ENCODE assay signal across 8 mouse cellular contexts in the genomic region with DNA sequence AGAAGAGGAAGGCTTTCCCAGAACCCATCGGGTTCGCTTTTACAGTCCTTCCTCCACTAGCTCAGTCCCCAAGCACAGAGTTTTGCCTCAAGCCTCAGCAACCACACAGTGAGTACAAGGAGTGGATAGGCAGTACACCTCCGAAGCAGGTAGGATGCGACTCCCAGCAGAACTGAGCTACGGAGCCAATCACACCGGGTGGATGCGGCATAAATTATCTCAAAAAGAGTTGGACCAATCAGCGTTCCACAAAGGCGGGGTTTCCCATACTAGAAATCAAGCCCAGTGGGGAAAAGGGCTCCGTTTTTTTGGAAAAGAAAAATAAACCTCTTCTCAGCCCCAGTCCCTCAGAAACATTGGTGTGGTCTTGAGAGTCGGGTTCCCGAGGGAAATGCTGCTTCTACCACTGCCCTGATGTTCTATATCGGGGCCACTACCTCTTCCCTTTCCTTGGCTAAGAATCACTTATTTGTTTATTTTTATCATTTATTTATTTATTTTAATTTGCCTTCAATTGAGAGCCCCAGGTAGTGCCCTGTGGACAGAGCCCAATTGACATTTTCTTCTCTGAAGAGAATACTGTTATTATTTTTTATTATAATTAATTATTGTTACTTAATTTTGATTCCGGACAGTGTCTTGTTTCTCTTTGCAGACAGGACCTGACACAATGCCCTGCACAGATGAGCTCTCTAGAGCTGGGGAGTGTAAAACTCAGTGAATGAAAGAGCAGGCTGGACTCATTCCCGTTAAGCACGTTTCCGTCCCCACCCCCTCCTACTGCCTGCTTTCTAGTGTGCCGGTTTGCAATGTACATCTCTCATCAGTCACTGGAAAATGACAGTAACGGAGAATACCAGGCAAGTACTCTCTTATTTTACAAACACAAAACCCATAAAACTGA. TPM values are rescaled to one million over a fixed set of nuclear protein-coding genes. Genes with fewer than 3 reads are reported as not detected.
DNase-seq lines count a peak whose midpoint lies in the region; ATAC-seq and TF ChIP-seq lines count a peak whose summit lies in the region.

A gene (minus strand): TSS at position 426 of the 904 bp plus-strand sequence.

- no peaks in the 10 kb centered on the region for H3K36me3 ChIP-seq in heart, embryonic 10.5 days
- H3K36me3 ChIP-seq in forebrain, embryonic 14.5 days (ENCODE audit: control insufficient read depth, insufficient read depth, low read length) = no peaks in the 10 kb centered on the region
- no peaks in the 10 kb centered on the region for H3K36me3 ChIP-seq in midbrain, postnatal 0 days (ENCODE audit: insufficient read depth, low read length)

- no peak for DNase-seq in heart, embryonic 10.5 days (ENCODE audit: low spot score)
- DNase-seq in heart, postnatal 36 days = no peak
- DNase-seq in brain, embryonic 18.5 days (ENCODE audit: low read depth, low spot score) = peak; percentile 77
- peak; percentile 83 for DNase-seq in forebrain, embryonic 14.5 days (ENCODE audit: low spot score)
- peak; percentile 69 for DNase-seq in layer of hippocampus, adult 9-11 months
- DNase-seq in midbrain, postnatal 0 days (ENCODE audit: low spot score) = peak; percentile 90
- no peak for DNase-seq in urinary bladder, postnatal 10 days (ENCODE audit: low spot score)
- no peak for DNase-seq in urinary bladder, postnatal 14 days (ENCODE audit: low spot score)

- peak within 1 kb of the TSS; percentile 48; the same call in 1 of the 2 replicates for H3K9ac ChIP-seq in forebrain, embryonic 14.5 days (ENCODE audit: low read length)
- H3K9ac ChIP-seq in midbrain, postnatal 0 days (replicated peaks; ENCODE audit: low read length, poor library complexity, severe bottlenecking) = peak within 1 kb of the TSS; percentile 65

- H3K4me2 ChIP-seq in forebrain, embryonic 14.5 days (ENCODE audit: low read length) = peak within 1 kb of the TSS; percentile 76
- peak within 1 kb of the TSS; percentile 60 for H3K4me2 ChIP-seq in midbrain, postnatal 0 days (ENCODE audit: low read depth, low read length, poor library complexity, severe bottlenecking)

- H3K9me3 ChIP-seq in heart, embryonic 10.5 days = no peaks in the 10 kb centered on the region
- H3K9me3 ChIP-seq in forebrain, embryonic 14.5 days (replicated peaks; ENCODE audit: control insufficient read depth, low read length) = no peaks in the 10 kb centered on the region
- no peaks in the 10 kb centered on the region for H3K9me3 ChIP-seq in midbrain, postnatal 0 days (ENCODE audit: low read length)

- H3K27ac ChIP-seq in heart, embryonic 10.5 days = no peak within 1 kb of the TSS
- H3K27ac ChIP-seq in forebrain, embryonic 14.5 days (ENCODE audit: low read depth, low read length) = peak within 1 kb of the TSS; percentile 58; the same call in 1 of the 2 replicates
- H3K27ac ChIP-seq in midbrain, postnatal 0 days (ENCODE audit: low read depth, low read length) = peak within 1 kb of the TSS; percentile 87

- peak; percentile 17; the same call in 1 of the 2 replicates for TF ChIP-seq CTCF in midbrain, postnatal 0 days (IDR thresholded peaks at IDR 0.05)

- intact Hi-C loops in heart, postnatal 36 days (cut with DNase I) = no loop called here

- no peaks in the 10 kb centered on the region for H3K27me3 ChIP-seq in heart, embryonic 10.5 days (ENCODE audit: insufficient read depth, poor library complexity, severe bottlenecking)
- no peaks in the 10 kb centered on the region for H3K27me3 ChIP-seq in forebrain, embryonic 14.5 days (replicated peaks; ENCODE audit: control insufficient read depth, insufficient read depth, low read length)
- H3K27me3 ChIP-seq in midbrain, postnatal 0 days (ENCODE audit: insufficient read depth, low read length) = no peaks in the 10 kb centered on the region

- H3K4me1 ChIP-seq in heart, embryonic 10.5 days = no peaks in the 10 kb centered on the region
- H3K4me1 ChIP-seq in forebrain, embryonic 14.5 days (ENCODE audit: control insufficient read depth, insufficient read depth, low read length) = no peaks in the 10 kb centered on the region
- H3K4me1 ChIP-seq in midbrain, postnatal 0 days (ENCODE audit: insufficient read depth, low read length) = no peaks in the 10 kb centered on the region

- ATAC-seq in forebrain, embryonic 14.5 days = peak; percentile 92
- ATAC-seq in midbrain, postnatal 0 days (ENCODE audit: low FRiP score) = peak; percentile 93

- 9% methylated on average over 19 of the region's 19 CpGs for WGBS in heart, embryonic 10.5 days
- under 1% methylated on average over 19 of the region's 19 CpGs for WGBS in forebrain, embryonic 14.5 days
- 1% methylated on average over 19 of the region's 19 CpGs for WGBS in midbrain, postnatal 0 days

- peak within 1 kb of the TSS; percentile 47 for H3K4me3 ChIP-seq in heart, embryonic 10.5 days
- peak within 1 kb of the TSS; percentile 37 for H3K4me3 ChIP-seq in forebrain, embryonic 14.5 days (ENCODE audit: low read depth, low read length)
- H3K4me3 ChIP-seq in midbrain, postnatal 0 days (ENCODE audit: low read depth, low read length) = peak within 1 kb of the TSS; percentile 42

RNA-seq across cellular contexts. Expression of the gene that starts here (rescaled TPM):
- polyA plus RNA-seq in heart, embryonic 10.5 days (2016; fragmentation: Nextera tagmentation; extraction: Ambion mirVana) = not detected in 2 replicates
- not detected for total RNA-seq in heart, postnatal 36 days (2021)
- polyA plus RNA-seq in forebrain, embryonic 14.5 days (2014; fragmentation: Nextera tagmentation; extraction: Ambion mirVana) = 7.0 and 12.0 TPM in 2 replicates
- 44.6 and 51.9 TPM in 2 replicates for total RNA-seq in midbrain, postnatal 0 days (2014; rRNA removed)
- polyA plus RNA-seq in midbrain, postnatal 0 days (2015; fragmentation: Nextera tagmentation; extraction: Ambion mirVana) = 38.6 and 39.5 TPM in 2 replicates

Comparison
In these comparisons a context has a peak if more than half of its experiments do, and no peak if none do; other contexts are left out.
1. RNA of the gene that starts here (total RNA-seq): 44.6 to 51.9 TPM in midbrain, postnatal 0 days; not detected in heart, postnatal 36 days; every median in the first group is over 10 times any median in the second.
2. DNase-seq: peak in brain, embryonic 18.5 days (single experiment), forebrain, embryonic 14.5 days (single experiment), layer of hippocampus, adult 9-11 months (single experiment) and midbrain, postnatal 0 days (single experiment); none in heart, embryonic 10.5 days (single experiment), heart, postnatal 36 days (0 of 2), urinary bladder, postnatal 10 days (single experiment) and urinary bladder, postnatal 14 days (single experiment).
3. Peak in every context shown above with its lines, with median percentiles within 50 percentile points of each other: H3K4me3 ChIP-seq.